10 mouse cellular contexts compared by ENCODE assay signal in genomic region chr11:103372068-103372467, GRCm38 (mm10). TPM values are rescaled to one million over a fixed set of nuclear protein-coding genes. Genes with fewer than 3 reads are reported as not detected.
A peak's percentile ranks its signal among the peaks of the same experiment; 100 is the strongest.
DNase-seq lines count a peak whose midpoint lies in the region; ATAC-seq and TF ChIP-seq lines count a peak whose summit lies in the region.
"Had no signal": no experiment of that assay in that cellular context is flagged by ENCODE, and none has a peak within 500 bp of the region (broad histone marks: within the 10 kb centered on the region; RNA-seq: fewer than 3 reads in every experiment).

No protein-coding gene starts in this region.

- no peak overlapping the region for H3K4me3 ChIP-seq in gastrocnemius, adult 2 months
- no peak overlapping the region for H3K4me3 ChIP-seq in spleen, adult 2 months (ENCODE audit: extremely low read depth, insufficient read depth, insufficient read length)
- H3K4me3 ChIP-seq: erythroblast, embryonic 14.5 days had no signal

- TF ChIP-seq POLR2A in spleen, adult 2 months (IDR thresholded peaks at IDR 0.05; ENCODE audit: low read depth, low read length), result no peak

- no peaks in the 10 kb centered on the region for H3K27me3 ChIP-seq in spleen, adult 2 months (ENCODE audit: control insufficient read depth, insufficient read depth, low read length)

- ATAC-seq in CD4-positive, CD25-positive, alpha-beta regulatory T cell, adult 4 months, result no peak

- intact Hi-C loops in gastrocnemius, adult 2 months (cut with DNase I), result no loop called here
- intact Hi-C loops in gastrocnemius, postnatal 14 days (cut with DNase I; ENCODE audit: low total_unique reads), result no loop called here

- H3K4me1 ChIP-seq in spleen, adult 2 months (ENCODE audit: control insufficient read depth, insufficient read depth, insufficient read length), result peaks cover 53% of the 10 kb centered on the region

- peak overlapping the region; percentile 77 for H3K27ac ChIP-seq in gastrocnemius, adult 2 months
- H3K27ac ChIP-seq in spleen, adult 2 months (ENCODE audit: insufficient read depth, low read length), result peak overlapping the region; percentile 57
- H3K27ac ChIP-seq: liver, embryonic 14.5 days had no signal

- TF ChIP-seq CTCF in gastrocnemius, adult 2 months (IDR thresholded peaks at IDR 0.05), result no peak
- TF ChIP-seq CTCF in spleen, adult 2 months (IDR thresholded peaks at IDR 0.05; ENCODE audit: extremely low read depth, insufficient read depth, insufficient read length, insufficient replicate concordance), result no peak

- peak; percentile 49 for DNase-seq in gastrocnemius, adult 2 months
- DNase-seq in gastrocnemius, postnatal 14 days, result no peak
- DNase-seq in spleen, adult 2 months (ENCODE audit: low read depth in 1 of 2, low spot score in 2 of 2), result peak in 1 of 2 experiments; percentile 42
- DNase-seq in spleen, postnatal 4 days (ENCODE audit: low spot score in 2 of 2), result no peak
- peak; percentile 36 for DNase-seq in heart, postnatal 4 days
- DNase-seq in lung, postnatal 14 days, result peak; percentile 54
- no peak for DNase-seq in ovary, postnatal 10 days (ENCODE audit: low spot score)

- 31% methylated on average over 3 of the region's 3 CpGs for WGBS in spleen, adult 2 months

- H3K36me3 ChIP-seq in spleen, adult 2 months (ENCODE audit: control insufficient read depth, insufficient read depth, low read length), result peaks cover 30% of the 10 kb centered on the region

RNA-seq across cellular contexts. Expression of gene Arhgap27, which starts 8.6 kb away (rescaled TPM):
- 1 to 10 TPM; 6.0 to 8.8 TPM for total RNA-seq in gastrocnemius, adult 2 months (2021)
- total RNA-seq in gastrocnemius, postnatal 14 days (2021), result 10 to 100 TPM in 1 of 2 experiments, 1 to 10 TPM in 1; 7.5 to 13.5 TPM
- polyA plus RNA-seq in spleen, adult 2 months (2012; rRNA removed), result 90.0 and 101 TPM in 2 replicates
- total RNA-seq in heart, postnatal 4 days (2021), result 10 to 100 TPM; 23.5 to 25.4 TPM
- polyA plus RNA-seq in CD4-positive, CD25-positive, alpha-beta regulatory T cell, adult 4 months (2017; shearing (Covaris generic)), result 10 to 100 TPM; 21.4 to 36.6 TPM

RNA-seq across cellular contexts. Expression of gene Plekhm1, which starts 40.4 kb away (rescaled TPM):
- 10 to 100 TPM; 12.3 to 13.7 TPM for total RNA-seq in gastrocnemius, adult 2 months (2021)
- total RNA-seq in gastrocnemius, postnatal 14 days (2021), result 1 to 10 TPM; 7.9 to 9.3 TPM
- 26.8 and 27.5 TPM in 2 replicates for polyA plus RNA-seq in spleen, adult 2 months (2012; rRNA removed)
- 1 to 10 TPM; 8.6 to 9.5 TPM for total RNA-seq in heart, postnatal 4 days (2021)
- polyA plus RNA-seq in CD4-positive, CD25-positive, alpha-beta regulatory T cell, adult 4 months (2017; shearing (Covaris generic)), result 10 to 100 TPM in 1 of 2 experiments, 1 to 10 TPM in 1; 7.0 to 15.2 TPM

Comparison
In these comparisons a context has a peak if more than half of its experiments do, and no peak if none do; other contexts are left out.
1. DNase-seq: peak in gastrocnemius, adult 2 months (single experiment), heart, postnatal 4 days (single experiment) and lung, postnatal 14 days (single experiment); none in gastrocnemius, postnatal 14 days (single experiment), spleen, postnatal 4 days (0 of 2) and ovary, postnatal 10 days (single experiment).